Mouse (Mus musculus): Measurements from ENCODE around the gene Myh11.

Gene Myh11

GRCm38 (mm10) chr16:14215156-14215555, 76.0 kb downstream of the Myh11 start:
- POLR2A ChIA-PET = interaction anchor here in 2 of 4 experiments (0.5 to 1.2 kb wide), 3 partner anchors 38 to 155 kb away, joined by 3 read pairs; no protein-coding TSS in a partner anchor
- CTCF ChIA-PET = interaction anchor here in 3 of 4 experiments (0.5 to 1.2 kb wide), 3 partner anchors 16 to 99 kb away, joined by 4 to 5 read pairs (median 4); no protein-coding TSS in a partner anchor

GRCm38 (mm10) chr16:14198798-14199197, 92.4 kb downstream of the Myh11 start:
- POLR2A ChIA-PET = interaction anchor here in 3 of 4 experiments (0.5 to 1.4 kb wide), 4 partner anchors 22 to 118 kb away, joined by 3 to 10 read pairs (median 3); partner anchors contain the start of gene Fopnl (in 1 of the 3)

GRCm38 (mm10) chr16:14195427-14195826, 95.7 kb downstream of the Myh11 start:
- POLR2A ChIA-PET = interaction anchor here in 2 of 4 experiments (0.9 to 1.3 kb wide), 4 partner anchors 9 to 71 kb away, joined by 3 read pairs; no protein-coding TSS in a partner anchor
- CTCF ChIA-PET = interaction anchor here (0.5 to 1.5 kb wide), 23 partner anchors 9 to 390 kb away, joined by 3 to 16 read pairs (median 3); partner anchors contain the start of genes Mpv17l (in 3 of the 4) and Pdxdc1 (in 3 of the 4)

More at GRCm38 (mm10) chr16:14198798-14199197, 92.4 kb downstream of the Myh11 start:
- CTCF ChIA-PET = interaction anchor here in 3 of 4 experiments (0.5 to 2.4 kb wide), 7 partner anchors 9 to 456 kb away, joined by 3 to 9 read pairs (median 3); no protein-coding TSS in a partner anchor

GRCm38 (mm10) chr16:14194164-14194950, 96.8 kb downstream of the Myh11 start:
- CTCF ChIA-PET = no interaction called here
- POLR2A ChIA-PET = no interaction called here

GRCm38 (mm10) chr16:14185516-14185915, 105.7 kb downstream of the Myh11 start:
- CTCF ChIA-PET = interaction anchor here in 1 of 4 experiments (1.1 kb wide), 1 partner anchor 10 kb away, joined by 3 read pairs; no protein-coding TSS in a partner anchor
- POLR2A ChIA-PET = interaction anchor here in 2 of 4 experiments (0.6 to 1.6 kb wide), 4 partner anchors 9 to 25 kb away, joined by 3 to 5 read pairs (median 3); partner anchors contain the start of genes Marf1 (in 1 of the 2) and Nde1 (in 1 of the 2)

GRCm38 (mm10) chr16:14183856-14184255, 107.3 kb downstream of the Myh11 start:
- POLR2A ChIA-PET = interaction anchor here in 2 of 4 experiments (1.0 to 1.6 kb wide), 3 partner anchors 20 to 60 kb away, joined by 3 to 5 read pairs (median 3); partner anchors contain the start of genes Marf1 (in 2 of the 2) and Nde1 (in 2 of the 2)

GRCm38 (mm10) chr16:14182360-14182759, 108.8 kb downstream of the Myh11 start:
- CTCF ChIA-PET = interaction anchor here in 1 of 4 experiments (0.7 kb wide), 1 partner anchor 214 kb away, joined by 4 read pairs; no protein-coding TSS in a partner anchor
- POLR2A ChIA-PET = interaction anchor here in 1 of 4 experiments (1.3 kb wide), 1 partner anchor 9 kb away, joined by 3 read pairs; no protein-coding TSS in a partner anchor

More at GRCm38 (mm10) chr16:14183856-14184255, 107.3 kb downstream of the Myh11 start:
- CTCF ChIA-PET = interaction anchor here in 1 of 4 experiments (0.6 kb wide), 1 partner anchor 165 kb away, joined by 10 read pairs; no protein-coding TSS in a partner anchor

GRCm38 (mm10) chr16:14180163-14180733, 110.9 kb downstream of the Myh11 start:
- ChIA-PET CTCF (no interaction called here), POLR2A (interaction anchor here in 1 of 4 experiments (1.1 to 1.3 kb wide), 2 partner anchors 12 to 21 kb away, joined by 4 to 6 read pairs; no protein-coding TSS in a partner anchor)

GRCm38 (mm10) chr16:14178041-14178440, 113.1 kb downstream of the Myh11 start:
- CTCF ChIA-PET = interaction anchor here in 2 of 4 experiments (0.9 to 1.1 kb wide), 2 partner anchors 17 to 27 kb away, joined by 3 to 4 read pairs; no protein-coding TSS in a partner anchor
- POLR2A ChIA-PET = interaction anchor here (0.6 to 5.1 kb wide), 22 partner anchors 9 to 506 kb away, joined by 3 to 65 read pairs (median 4); partner anchors contain the start of genes Marf1 (in 3 of the 4), Nde1 (in 3 of the 4), 3110001I22Rik (in 1 of the 4) and Bfar (in 1 of the 4)

- POLR2A ChIA-PET = interaction anchor here in 1 of 4 experiments (0.9 to 3.1 kb wide), 4 partner anchors 8 to 46 kb away, joined by 3 to 18 read pairs (median 5); no protein-coding TSS in a partner anchor
- CTCF ChIA-PET = interaction anchor here in 1 of 4 experiments (0.6 kb wide), 1 partner anchor 17 kb away, joined by 6 read pairs; no protein-coding TSS in a partner anchor
These were observed 121.5 kb downstream of the Myh11 start for GRCm38 (mm10) chr16:14169706-14170105.

- CTCF ChIA-PET = interaction anchor here in 1 of 4 experiments (1.2 kb wide), 1 partner anchor 29 kb away, joined by 3 read pairs; no protein-coding TSS in a partner anchor
These were observed 124.7 kb downstream of the Myh11 start for GRCm38 (mm10) chr16:14166490-14166889.

GRCm38 (mm10) chr16:14163731-14164130, 127.4 kb downstream of the Myh11 start:
- CTCF ChIA-PET = interaction anchor here in 1 of 4 experiments (1.6 kb wide), 1 partner anchor 40 kb away, joined by 3 read pairs; no protein-coding TSS in a partner anchor
- POLR2A ChIA-PET = interaction anchor here in 3 of 4 experiments (0.6 to 7.2 kb wide), 10 partner anchors 8 to 261 kb away, joined by 3 to 66 read pairs (median 6); partner anchors contain the start of genes Mpv17l (in 2 of the 3) and Pdxdc1 (in 2 of the 3)

More at GRCm38 (mm10) chr16:14166490-14166889, 124.7 kb downstream of the Myh11 start:
- POLR2A ChIA-PET = interaction anchor here in 2 of 4 experiments (2.4 to 6.8 kb wide), 2 partner anchors 10 to 11 kb away, joined by 9 to 65 read pairs; no protein-coding TSS in a partner anchor

- ChIA-PET CTCF (interaction anchor here in 1 of 4 experiments (0.7 kb wide), 1 partner anchor 39 kb away, joined by 4 read pairs; no protein-coding TSS in a partner anchor), POLR2A (interaction anchor here in 3 of 4 experiments (0.6 to 7.2 kb wide), 27 partner anchors 8 to 1474 kb away, joined by 3 to 66 read pairs (median 3); partner anchors contain the start of gene Abcc1 (in 1 of the 3))
These were observed 128.2 kb downstream of the Myh11 start, which contains the start of the genes Nde1 and Marf1 for GRCm38 (mm10) chr16:14162988-14163416. Nde1 (plus strand) TSS chr16:14163275. Marf1 (minus strand) TSS chr16:14163351.

- ChIA-PET CTCF (interaction anchor here in 1 of 4 experiments (0.8 kb wide), 1 partner anchor 546 kb away, joined by 3 read pairs; no protein-coding TSS in a partner anchor), POLR2A (interaction anchor here in 3 of 4 experiments (0.5 to 7.2 kb wide), 19 partner anchors 8 to 1475 kb away, joined by 3 to 66 read pairs (median 3); partner anchors contain the start of genes Fopnl (in 1 of the 3), Mpv17l (in 1 of the 3) and Pdxdc1 (in 1 of the 3))
These were observed 130.2 kb downstream of the Myh11 start for GRCm38 (mm10) chr16:14160941-14161340.

GRCm38 (mm10) chr16:14159746-14160131, 131.4 kb downstream of the Myh11 start:
- POLR2A ChIA-PET = interaction anchor here in 3 of 4 experiments (0.6 to 7.2 kb wide), 12 partner anchors 8 to 832 kb away, joined by 3 to 66 read pairs (median 9); partner anchors contain the start of genes 3110001I22Rik (in 1 of the 3), Bfar (in 1 of the 3) and Fopnl (in 1 of the 3)
- CTCF ChIA-PET = interaction anchor here in 3 of 4 experiments (0.9 to 1.3 kb wide), 4 partner anchors 12 to 341 kb away, joined by 3 read pairs; partner anchors contain the start of genes Mpv17l (in 1 of the 3), Ntan1 (in 1 of the 3) and Pdxdc1 (in 1 of the 3)

- CTCF ChIA-PET = interaction anchor here in 3 of 4 experiments (0.5 to 1.3 kb wide), 7 partner anchors 11 to 1504 kb away, joined by 3 to 7 read pairs (median 3); partner anchors contain the start of genes Mpv17l (in 1 of the 3), Ntan1 (in 1 of the 3) and Pdxdc1 (in 1 of the 3)
- POLR2A ChIA-PET = interaction anchor here in 3 of 4 experiments (0.5 to 7.2 kb wide), 39 partner anchors 9 to 833 kb away, joined by 3 to 66 read pairs (median 3); partner anchors contain the start of genes 3110001I22Rik (in 2 of the 3), Bfar (in 2 of the 3), Fopnl (in 1 of the 3) and Mpv17l (in 1 of the 3)
These were observed 132.0 kb downstream of the Myh11 start for GRCm38 (mm10) chr16:14158936-14159745.
